Comparison of ENCODE assay signal across 8 mouse cellular contexts in genomic region chr5:30867712-30868111, GRCm38 (mm10). TPM values are rescaled to one million over a fixed set of nuclear protein-coding genes. Genes with fewer than 3 reads are reported as not detected.
DNase-seq lines count a peak whose midpoint lies in the region; ATAC-seq lines count a peak whose summit lies in the region.

Gene Tmem214 (plus strand): TSS chr5:30868012.

- H3K4me1 ChIP-seq in megakaryocyte, embryonic 14.5 days, result peaks cover 64% of the 10 kb centered on the region

- H3K27me3 ChIP-seq in megakaryocyte, embryonic 14.5 days (replicated peaks), result peaks cover 32% of the 10 kb centered on the region

- peaks cover 22% of the 10 kb centered on the region for H3K36me3 ChIP-seq in megakaryocyte, embryonic 14.5 days (replicated peaks; ENCODE audit: low read length)

- no peak for ATAC-seq in activated CD4-positive, CD25-positive, alpha-beta regulatory T cell, adult 4 months
- ATAC-seq in inflammation-experienced regulatory T-cells, adult 6 months, result no peak

- no peak for DNase-seq in frontal cortex, adult 2 months (ENCODE audit: extremely low spot score in 1 of 2, low spot score in 1 of 2)
- no peak for DNase-seq in frontal cortex, postnatal 14 days (ENCODE audit: low spot score in 2 of 2)
- no peak for DNase-seq in gastrocnemius, adult 8-10 months (ENCODE audit: low spot score in 2 of 2)
- DNase-seq in right cerebral cortex, postnatal 10 days (ENCODE audit: low spot score in 2 of 2), result no peak
- DNase-seq in right cerebral cortex, adult 2 months (ENCODE audit: low spot score in 2 of 2), result no peak

- H3K9me3 ChIP-seq in megakaryocyte, embryonic 14.5 days, result no peaks in the 10 kb centered on the region

- H3K4me3 ChIP-seq in megakaryocyte, embryonic 14.5 days (replicated peaks), result peak within 1 kb of the TSS; percentile 97

RNA-seq across cellular contexts. Expression of gene Tmem214, which starts in this region (rescaled TPM):
- polyA plus RNA-seq in frontal cortex, adult 2 months (2012; rRNA removed), result 76.3 and 82.8 TPM in 2 replicates
- 10 to 100 TPM; 20.4 to 24.5 TPM for polyA plus RNA-seq in activated CD4-positive, CD25-positive, alpha-beta regulatory T cell, adult 4 months (2017; shearing (Covaris generic))
- 10 to 100 TPM; 26.5 to 32.4 (median 29.7) TPM for total RNA-seq in gastrocnemius, adult 8-10 months (2022)
- 10 to 100 TPM; 23.3 to 26.9 (median 25.2) TPM for polyA plus RNA-seq in inflammation-experienced regulatory T-cells, adult 6 months (2017; shearing (Covaris generic))
- polyA plus RNA-seq in megakaryocyte, embryonic 14.5 days (2012; ENCODE audit: insufficient read depth, low replicate concordance), result 11.8 and 17.0 TPM in 2 replicates
